Mouse (Mus musculus) kidney, postnatal 0 days (tissue): ENCODE measurements around the gene Dpagt1. TPM values are rescaled to one million over a fixed set of nuclear protein-coding genes. Genes with fewer than 3 reads are reported as not detected.

Source experiments
- ATAC-seq: fragments of 200-750 bp; cut with Nextera tagmentation; replicated peaks from 2 replicates; pipeline ENCODE4 v1.8.0; 2017; ENCODE audit warnings: low read depth, moderate number of reproducible peaks, moderate TSS enrichment, moderate library complexity; ENCODE audit not compliant: low FRiP score
- DNase-seq: peaks from one replicate; pipeline ENCODE4 v3.0.0-alpha.2; 2016; ENCODE audit warnings: low spot score
- H3K27ac ChIP-seq: fragments of 300-500 bp; sonication (generic); 2 replicates; pipeline ENCODE4 v1.5.1; 2014; ENCODE audit warnings: mild to moderate bottlenecking
- H3K27me3 ChIP-seq: fragments of 300-500 bp; sonication (generic); 2 replicates; pipeline ENCODE4 v1.6.1; 2014; ENCODE audit warnings: low read length, mixed read lengths; ENCODE audit not compliant: insufficient read depth
- H3K36me3 ChIP-seq: fragments of 300-500 bp; sonication (generic); 2 replicates; pipeline ENCODE4 v1.6.1; 2014; ENCODE audit warnings: low read length, mixed read lengths; ENCODE audit not compliant: insufficient read depth
- H3K4me1 ChIP-seq: fragments of 300-500 bp; sonication (generic); replicated peaks from 2 replicates; pipeline ENCODE4 v1.6.1; 2014; ENCODE audit warnings: antibody characterized with exemption, low read length, mixed read lengths; ENCODE audit not compliant: insufficient read depth
- H3K4me2 ChIP-seq: fragments of 300-500 bp; sonication (generic); 2 replicates; pipeline ENCODE4 v1.6.1; 2014; ENCODE audit warnings: mild to moderate bottlenecking, low read length, moderate library complexity, mixed read lengths
- H3K4me3 ChIP-seq: fragments of 300-500 bp; sonication (generic); replicated peaks from 2 replicates; pipeline ENCODE4 v1.5.1; 2014; ENCODE audit warnings: low read depth, low read length
- H3K9ac ChIP-seq: fragments of 300-500 bp; sonication (generic); 2 replicates; pipeline ENCODE4 v1.6.1; 2014; ENCODE audit warnings: low read depth, low read length
- H3K9me3 ChIP-seq: fragments of 300-500 bp; sonication (generic); replicated peaks from 2 replicates; pipeline ENCODE4 v1.6.1; 2016; ENCODE audit warnings: low read length, inconsistent platforms, mixed read lengths
- CTCF ChIP-seq: IDR thresholded peaks from 2 replicates; pipeline ENCODE4 v1.5.1; 2016; ENCODE audit warnings: antibody characterized with exemption, low read depth, mild to moderate bottlenecking, moderate library complexity
- WGBS: fragments of 180-500 bp; shearing (Covaris S2); extraction: QIAGEN DNeasy Blood & Tissue Kit; methylation state at CpG from one replicate; pipeline ENCODE4 v1.1.7; 2014; 5-methylcytosine and 5-hydroxymethylcytosine counted together
- microRNA-seq: library from miRNA; unstranded; fragments of <30 nt; microRNA quantifications from one replicate; pipeline ENCODE4, GENCODE M21; 2016
- polyA plus RNA-seq: library from polyadenylated mRNA; unstranded; fragments of >200 nt; fragmentation: Nextera tagmentation; extraction: Ambion mirVana; gene quantifications from 2 replicates; pipeline ENCODE4 v1.2.1, GENCODE M21; 2015

Gene Dpagt1
- polyA plus RNA-seq, 1 experiment from 2014 or later = 32.2 TPM

GRCm38 (mm10) chr9:44378153-44378730, 52.4 kb downstream of the Dpagt1 start:
- Histone ChIP-seq H3K9me3 (no peaks in the 10 kb centered on the region), H3K36me3 (peaks cover 20% of the 10 kb centered on the region; the same call in 1 of the 2 replicates), H3K4me1 (peaks cover 6% of the 10 kb centered on the region; the same call in 1 of the 2 replicates), H3K4me2 (peak overlapping the region; percentile 74), H3K4me3 (peak overlapping the region; percentile 64), H3K27ac (peak overlapping the region; percentile 85), H3K9ac (peak overlapping the region; percentile 67; the same call in 1 of the 2 replicates), H3K27me3 (no peaks in the 10 kb centered on the region)
- TF ChIP-seq CTCF = no peak
- WGBS = 86% methylated on average over 5 of the region's 5 CpGs
- no peak for DNase-seq
- ATAC-seq = no peak

- TF ChIP-seq CTCF = peak; percentile 55
- Histone ChIP-seq H3K27me3 (no peaks in the 10 kb centered on the region), H3K4me2 (peak within 1 kb of the TSS; percentile 86), H3K9me3 (no peaks in the 10 kb centered on the region), H3K36me3 (peaks cover 30% of the 10 kb centered on the region), H3K9ac (peak within 1 kb of the TSS; percentile 81), H3K4me1 (peaks cover 6% of the 10 kb centered on the region; the same call in 1 of the 2 replicates), H3K27ac (peak within 1 kb of the TSS; percentile 86), H3K4me3 (peak within 1 kb of the TSS; percentile 64)
- DNase-seq = peak; percentile 98
- ATAC-seq = peak; percentile 98
- WGBS = under 1% methylated on average over 83 of the region's 83 CpGs
Observed at GRCm38 (mm10) chr9:44379054-44379834, 53.4 kb downstream of the Dpagt1 start, which contains the start of gene Hyou1. TSS of gene Hyou1 (plus strand) at chr9:44379490.

GRCm38 (mm10) chr9:44379862-44380261, 54.0 kb downstream of the Dpagt1 start:
- H3K27me3 ChIP-seq = no peaks in the 10 kb centered on the region
- 7% methylated on average over 15 of the region's 15 CpGs for WGBS
- H3K4me3 ChIP-seq = peak overlapping the region; percentile 64
- TF ChIP-seq CTCF = no peak
- H3K9ac ChIP-seq = peak overlapping the region; percentile 81
- peaks cover 6% of the 10 kb centered on the region; the same call in 1 of the 2 replicates for H3K4me1 ChIP-seq
- H3K27ac ChIP-seq = peak overlapping the region; percentile 86
- peak; percentile 14; the same call in 1 of the 2 replicates for ATAC-seq
- peak overlapping the region; percentile 86 for H3K4me2 ChIP-seq
- no peak for DNase-seq
- peaks cover 36% of the 10 kb centered on the region for H3K36me3 ChIP-seq
- no peaks in the 10 kb centered on the region for H3K9me3 ChIP-seq

Small RNA genes lying within 50 kb of the gene (microRNA-seq; reads per million reads assigned to microRNA genes)
- gene Gm44335 = not detected

Other genes with a start within 250 kb of the Dpagt1 start
- 0.11 and 0.16 TPM in 2 replicates for gene Mfrp, start 224.3 kb upstream of the Dpagt1 start, polyA plus RNA-seq
- 9.7 and 12.3 TPM in 2 replicates for gene C1qtnf5, start 218.8 kb upstream of the Dpagt1 start, polyA plus RNA-seq
- gene Gm49380, start 212.5 kb upstream of the Dpagt1 start, polyA plus RNA-seq = not detected in 2 replicates
- 46.6 and 49.7 TPM in 2 replicates for gene Rnf26, start 212.5 kb upstream of the Dpagt1 start, polyA plus RNA-seq
- gene Mcam, start 191.6 kb upstream of the Dpagt1 start, polyA plus RNA-seq = 46.3 and 46.6 TPM in 2 replicates
- 9.9 and 10.4 TPM in 2 replicates for gene Cbl, start 92.0 kb upstream of the Dpagt1 start, polyA plus RNA-seq
- not detected in 2 replicates for gene Ccdc153, start 85.3 kb upstream of the Dpagt1 start, polyA plus RNA-seq
- 16.0 and 16.7 TPM in 2 replicates for gene Pdzd3, start 74.5 kb upstream of the Dpagt1 start, polyA plus RNA-seq
- gene Nlrx1, start 57.4 kb upstream of the Dpagt1 start, polyA plus RNA-seq = 6.8 and 7.2 TPM in 2 replicates
- gene Abcg4, start 37.4 kb upstream of the Dpagt1 start, polyA plus RNA-seq = 1.0 and 1.6 TPM in 2 replicates
- 14.9 and 18.5 TPM in 2 replicates for gene Hinfp, start 20.3 kb upstream of the Dpagt1 start, polyA plus RNA-seq
- gene C2cd2l, start 5.7 kb upstream of the Dpagt1 start, polyA plus RNA-seq = 11.6 and 13.0 TPM in 2 replicates
- gene H2afx, start 8.7 kb downstream of the Dpagt1 start, polyA plus RNA-seq = 186 and 205 TPM in 2 replicates
- 88.2 and 95.8 TPM in 2 replicates for gene Hmbs, start 18.2 kb downstream of the Dpagt1 start, polyA plus RNA-seq
- 30.3 and 31.1 TPM in 2 replicates for gene Vps11, start 35.7 kb downstream of the Dpagt1 start, polyA plus RNA-seq
- gene Hyou1, start 53.5 kb downstream of the Dpagt1 start, polyA plus RNA-seq = 22.1 and 25.8 TPM in 2 replicates
- 88.7 and 101 TPM in 2 replicates for gene Slc37a4, start 70.8 kb downstream of the Dpagt1 start, polyA plus RNA-seq
- 2,620 and 2,934 TPM in 2 replicates for gene Rps25, start 81.1 kb downstream of the Dpagt1 start, polyA plus RNA-seq
- gene Trappc4, start 81.6 kb downstream of the Dpagt1 start, polyA plus RNA-seq = 130 and 135 TPM in 2 replicates
- gene Ccdc84, start 92.5 kb downstream of the Dpagt1 start, polyA plus RNA-seq = 25.5 and 29.2 TPM in 2 replicates
- not detected in 2 replicates for gene Foxr1, start 115.1 kb downstream of the Dpagt1 start, polyA plus RNA-seq
- gene Upk2, start 129.0 kb downstream of the Dpagt1 start, polyA plus RNA-seq = 19.9 and 27.8 TPM in 2 replicates
- gene Bcl9l, start 156.8 kb downstream of the Dpagt1 start, polyA plus RNA-seq = 8.7 and 9.1 TPM in 2 replicates
- gene Cxcr5, start 235.9 kb downstream of the Dpagt1 start, polyA plus RNA-seq = 0.05 TPM in 1 of 2 replicates, not detected in the other